Mouse (Mus musculus) bone marrow macrophage, adult 2 months (primary cell): ENCODE data around the gene Dagla.

ENCODE experiments used
- CTCF ChIP-seq: IDR thresholded peaks from 2 replicates; pipeline ENCODE4 v1.5.1; 2012; ENCODE audit warnings: low read depth, mild to moderate bottlenecking, low read length, moderate library complexity
- POLR2A ChIP-seq: IDR thresholded peaks from 2 replicates; pipeline ENCODE4 v1.6.1; 2012; ENCODE audit warnings: mild to moderate bottlenecking, low read depth, low read length, borderline replicate concordance

- TF ChIP-seq POLR2A (no peak), CTCF (no peak)
Observed at GRCm38 (mm10) chr19:10308990-10309389, 4.3 kb upstream of the Dagla start.
